Mouse (Mus musculus) central nervous system, embryonic 18 days (tissue): ENCODE data around the gene Epc2. TPM values are rescaled to one million over a fixed set of nuclear protein-coding genes. Genes with fewer than 3 reads are reported as not detected.

Source experiments
- polyA plus RNA-seq: library from polyadenylated mRNA; depleted of rRNA; stranded (reverse); fragments of >200 nt; gene quantifications from 2 replicates; pipeline ENCODE4 v1.2.3, GENCODE M21; 2012; rRNA removed

Gene Epc2
- polyA plus RNA-seq = 27.5 and 27.6 TPM in 2 replicates

GRCm38 (mm10) chr2:49450931-49451636 is at the start of gene Epc2:
Gene Epc2, plus strand, starts transcription at chr2:49451486.

Other genes starting within 250 kb of the Epc2 start
- gene Kif5c, start 167.8 kb downstream of the Epc2 start, polyA plus RNA-seq = 199 and 210 TPM in 2 replicates